Mouse (Mus musculus) adrenal gland, postnatal 4 days (tissue): ENCODE measurements around the gene Tnfsf13. TPM values are rescaled to one million over a fixed set of nuclear protein-coding genes. Genes with fewer than 3 reads are reported as not detected.
"Not testable (repeated sequence)": the region's sequence is repeated elsewhere in the genome, so short reads cannot be mapped to it uniquely, and the experiment has no call there.

Experiments used
- DNase-seq, 2 experiments: peaks; one replicate each; pipeline ENCODE4 v3.0.0; 2021 to 2022; ENCODE audit warnings: low spot score in 2 of 2, mixed read lengths in 2 of 2
- total RNA-seq, 2 experiments: library from RNA; stranded (reverse); gene quantifications; 2 replicates each; pipeline ENCODE4 v1.2.3; 2021

Tnfsf13 gene
- total RNA-seq, 2 experiments from 2014 or later = 4.2 to 5.2 TPM

GRCm38 (mm10) chr11:69704613-69705010 lies 19.0 kb upstream of the Tnfsf13 start:
- DNase-seq = no peak

GRCm38 (mm10) chr11:69703814-69704612 lies 18.4 kb upstream of the Tnfsf13 start:
- no peak for DNase-seq

- not testable (repeated sequence) for DNase-seq
Measured at GRCm38 (mm10) chr11:69703381-69703780, 17.8 kb upstream of the Tnfsf13 start.

GRCm38 (mm10) chr11:69702886-69703285 lies 17.3 kb upstream of the Tnfsf13 start:
- not testable (repeated sequence) for DNase-seq

- no peak for DNase-seq
Measured at GRCm38 (mm10) chr11:69699595-69699994, 14.0 kb upstream of the Tnfsf13 start.

- no peak for DNase-seq
Measured at GRCm38 (mm10) chr11:69698574-69698973, 13.0 kb upstream of the Tnfsf13 start.

- DNase-seq = no peak
Measured at GRCm38 (mm10) chr11:69697396-69697795, 11.8 kb upstream of the Tnfsf13 start.

GRCm38 (mm10) chr11:69695361-69696181 lies 10.0 kb upstream of the Tnfsf13 start, which contains the start of the genes Tnfsf12 and Tnfsfm13:
TSS of gene Tnfsf12 (minus strand) at chr11:69695849.
TSS of gene Tnfsfm13 (minus strand) at chr11:69696098.
- peak; percentile 46 to 62 for DNase-seq

GRCm38 (mm10) chr11:69695046-69695360 lies 9.4 kb upstream of the Tnfsf13 start:
- DNase-seq = no peak

GRCm38 (mm10) chr11:69693421-69693965 lies 7.9 kb upstream of the Tnfsf13 start:
- DNase-seq = no peak

GRCm38 (mm10) chr11:69692863-69693262 lies 7.3 kb upstream of the Tnfsf13 start:
- DNase-seq = no peak

- no peak for DNase-seq
Measured at GRCm38 (mm10) chr11:69692196-69692811, 6.7 kb upstream of the Tnfsf13 start.

GRCm38 (mm10) chr11:69689891-69690290 lies 4.3 kb upstream of the Tnfsf13 start:
- DNase-seq = no peak

- no peak for DNase-seq
Measured at GRCm38 (mm10) chr11:69687061-69687460, 1.5 kb upstream of the Tnfsf13 start.

GRCm38 (mm10) chr11:69686377-69686776 lies 793 bp upstream of the Tnfsf13 start:
- no peak for DNase-seq

GRCm38 (mm10) chr11:69684936-69685335 lies 648 bp downstream of the Tnfsf13 start:
- DNase-seq = no peak

- no peak for DNase-seq
Measured at GRCm38 (mm10) chr11:69684128-69684745, 1.3 kb downstream of the Tnfsf13 start.

- DNase-seq = no peak
Measured at GRCm38 (mm10) chr11:69683576-69683975, 2.0 kb downstream of the Tnfsf13 start.

- DNase-seq = peak in 1 of 2 experiments; percentile 84
Measured at GRCm38 (mm10) chr11:69682840-69683533, 2.6 kb downstream of the Tnfsf13 start.

- no peak for DNase-seq
Measured at GRCm38 (mm10) chr11:69682209-69682839, 3.3 kb downstream of the Tnfsf13 start.
